Mouse (Mus musculus) CH12.LX (cell line): ENCODE measurements at regions not wholly inside any gene's neighbourhood (a gene's known extent, or its start where the extent isn't known, plus 50 kb on each side); places are given as distances from the start of the nearest gene placed in this dataset.

Experiments
- DNase-seq: peaks from one replicate; pipeline ENCODE4 v3.0.0-alpha.2; 2013; ENCODE audit errors: extremely low read depth
- H3K27ac ChIP-seq: 2 replicates; pipeline ENCODE4 v1.5.1; 2012; ENCODE audit warnings: low read depth, mild to moderate bottlenecking, control low read depth, moderate library complexity; ENCODE audit not compliant: insufficient read depth
- H3K27me3 ChIP-seq: replicated peaks from 2 replicates; pipeline ENCODE3; 2012; ENCODE audit warnings: inconsistent platforms
- H3K36me3 ChIP-seq, 2 experiments: replicated peaks in 1 of 2; 2 replicates each; pipeline versions ENCODE3 to v1.6.1; 2012; ENCODE audit warnings: inconsistent platforms in 1 of 2, low read length in 1 of 2, mild to moderate bottlenecking in 1 of 2, mixed read lengths in 1 of 2, moderate library complexity in 1 of 2; ENCODE audit not compliant: control insufficient read depth in 1 of 2, insufficient read depth in 1 of 2
- H3K4me1 ChIP-seq, 2 experiments: 2 replicates each; pipeline ENCODE4 v1.6.1; 2012; ENCODE audit warnings: inconsistent platforms in 1 of 2, moderate library complexity in 1 of 2; ENCODE audit not compliant: insufficient read depth in 2 of 2, control insufficient read depth in 1 of 2
- H3K4me2 ChIP-seq: 2 replicates; pipeline ENCODE4 v1.6.1; 2012; ENCODE audit warnings: low read depth, mild to moderate bottlenecking, control low read depth; ENCODE audit not compliant: poor library complexity, insufficient read depth, severe bottlenecking
- H3K4me3 ChIP-seq, 3 experiments: fragments of 150-350 bp in 1 of 3; sonication (generic) in 1 of 3; replicated peaks in 1 of 3; 2 replicates each; pipeline versions ENCODE3 to v1.5.1; 2011 to 2012; ENCODE audit warnings: low read depth in 2 of 3, low read length in 2 of 3, mild to moderate bottlenecking in 2 of 3, moderate library complexity in 2 of 3, control low read depth in 1 of 3, improper control_type of control experiment in 1 of 3, inconsistent platforms in 1 of 3, mixed read lengths in 1 of 3; ENCODE audit not compliant: poor library complexity in 1 of 3
- H3K79me2 ChIP-seq: replicated peaks from 2 replicates; pipeline ENCODE4 v1.6.1; 2012; ENCODE audit warnings: mild to moderate bottlenecking, moderate library complexity; ENCODE audit not compliant: control insufficient read depth, poor library complexity, insufficient read depth, severe bottlenecking; ENCODE audit errors: extremely low read depth
- H3K9ac ChIP-seq: 2 replicates; pipeline ENCODE4 v1.6.1; 2012; ENCODE audit warnings: low read depth, mild to moderate bottlenecking, control low read depth, moderate library complexity; ENCODE audit not compliant: insufficient read depth
- H3K9me3 ChIP-seq: replicated peaks from 2 replicates; pipeline ENCODE3; 2012; ENCODE audit warnings: low read length, inconsistent platforms, mixed read lengths
- CHD1 ChIP-seq: IDR thresholded peaks from 2 replicates; pipeline ENCODE4 v1.6.1; 2012; ENCODE audit warnings: low read depth, low read length, improper control_type of control experiment, inconsistent platforms
- CTCF ChIP-seq, 2 experiments: IDR thresholded peaks in 1 of 2; conservative IDR thresholded peaks in 1 of 2; 2 replicates each; pipeline ENCODE4 v1.5.1; 2011 to 2012; ENCODE audit warnings: low read depth in 2 of 2, low read length in 2 of 2, improper control_type of control experiment in 1 of 2, inconsistent platforms in 1 of 2, mild to moderate bottlenecking in 1 of 2, moderate library complexity in 1 of 2
- E2F4 ChIP-seq: IDR thresholded peaks from 2 replicates; pipeline ENCODE4 v1.6.1; 2011; ENCODE audit warnings: low read depth, low read length, improper control_type of control experiment; ENCODE audit not compliant: insufficient replicate concordance
- EP300 ChIP-seq: IDR thresholded peaks from 2 replicates; pipeline ENCODE4 v1.6.1; 2011; ENCODE audit warnings: low read length, improper control_type of control experiment
- ETS1 ChIP-seq: conservative IDR thresholded peaks from 2 replicates; pipeline ENCODE4 v1.6.1; 2012; ENCODE audit warnings: low read depth, mild to moderate bottlenecking, inconsistent platforms, low read length, improper control_type of control experiment, moderate library complexity
- JUND ChIP-seq: conservative IDR thresholded peaks from 2 replicates; pipeline ENCODE4 v1.6.1; 2011; ENCODE audit warnings: low read depth, low read length, improper control_type of control experiment
- MAX ChIP-seq: IDR thresholded peaks from 2 replicates; pipeline ENCODE4 v1.6.1; 2011; ENCODE audit warnings: low read length, improper control_type of control experiment
- MAZ ChIP-seq: IDR thresholded peaks from 2 replicates; pipeline ENCODE4 v1.6.1; 2012; ENCODE audit warnings: low read depth, mild to moderate bottlenecking, inconsistent platforms, low read length, improper control_type of control experiment, moderate library complexity
- MYC ChIP-seq: IDR thresholded peaks from 2 replicates; pipeline ENCODE4 v1.6.1; 2011; ENCODE audit warnings: low read depth, mild to moderate bottlenecking, improper control_type of control experiment, low read length
- NELFE ChIP-seq: IDR thresholded peaks from 2 replicates; pipeline ENCODE4 v1.6.1; 2011; ENCODE audit warnings: low read depth, low read length, improper control_type of control experiment
- SIN3A ChIP-seq: IDR thresholded peaks from 2 replicates; pipeline ENCODE4 v1.6.1; 2012; ENCODE audit warnings: low read length, improper control_type of control experiment, inconsistent platforms
- SMC3 ChIP-seq: IDR thresholded peaks from 2 replicates; pipeline ENCODE4 v1.6.1; 2011; ENCODE audit warnings: low read depth, low read length, improper control_type of control experiment
- TBP ChIP-seq: conservative IDR thresholded peaks from 2 replicates; pipeline ENCODE4 v1.6.1; 2011; ENCODE audit warnings: low read depth, low read length, improper control_type of control experiment
- ZC3H11A ChIP-seq: IDR thresholded peaks from 2 replicates; pipeline ENCODE4 v1.6.1; 2012; ENCODE audit warnings: low read depth, mild to moderate bottlenecking, inconsistent platforms, low read length, improper control_type of control experiment
- ZKSCAN1 ChIP-seq: IDR thresholded peaks from 2 replicates; pipeline ENCODE4 v1.6.1; 2012; ENCODE audit warnings: low read depth, inconsistent platforms, low read length, improper control_type of control experiment, borderline replicate concordance
- ZNF384 ChIP-seq: IDR thresholded peaks from 2 replicates; pipeline ENCODE4 v1.6.1; 2012; ENCODE audit warnings: low read depth, low read length, improper control_type of control experiment, inconsistent platforms
- dilution Hi-C: fragments of 300-500 bp; cut with MboI; formaldehyde crosslinking; loops from 2 replicates; pipeline ENCODE4 v1.14.3; 2020; ENCODE audit warnings: low sequenced_read_pairs; ENCODE audit not compliant: extremely low pct_unique_long_range_greater_than_20kb, extremely low pct_ligation_motif_present
- in situ Hi-C: fragments of 300-500 bp; cut with MboI; formaldehyde crosslinking; loops from 3 replicates; pipeline ENCODE4 v1.14.3; 2019; ENCODE audit warnings: low sequenced_read_pairs, low pct_ligation_motif_present, low pct_unique_long_range_greater_than_20kb, mixed read lengths

DNA sequence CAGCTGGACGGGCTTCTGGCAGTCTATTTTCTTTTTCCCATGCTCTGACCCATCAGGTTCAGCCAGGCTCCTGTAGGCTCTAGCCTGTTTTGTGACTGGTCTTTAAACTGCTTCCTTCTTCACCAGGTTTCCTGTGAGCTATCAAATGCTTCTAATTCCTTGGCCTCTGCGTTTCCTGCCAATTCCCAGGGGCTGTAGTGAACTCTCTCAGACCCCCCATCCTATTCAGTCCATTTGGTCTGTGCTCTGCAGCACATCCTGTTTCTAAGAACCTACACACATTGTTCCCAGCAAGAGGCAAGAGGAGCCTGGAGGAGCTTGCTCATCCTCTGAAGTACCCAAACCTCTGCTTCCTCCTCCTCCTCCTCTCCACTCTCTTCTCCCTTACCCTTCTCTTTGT is 209.3 kb downstream of the Ankrd50 start:
- Histone ChIP-seq H3K9me3 (no peaks in the 10 kb centered on the region), H3K27ac (no peak overlapping the region), H3K4me2 (no peak overlapping the region), H3K36me3 (no peaks in the 10 kb centered on the region), H3K79me2 (no peaks in the 10 kb centered on the region), H3K4me3 (no peak overlapping the region), H3K9ac (no peak overlapping the region), H3K27me3 (no peaks in the 10 kb centered on the region), H3K4me1 (peaks cover 0 to 12% of the 10 kb centered on the region in 2 experiments; a peak in 2 of 4 replicates)
- in situ Hi-C loops (no loop called here), dilution Hi-C loops (no loop called here)
- TF ChIP-seq MAZ: no peak
- no peak for TF ChIP-seq JUND
- TF ChIP-seq ETS1: no peak
- DNase-seq: no peak

DNA sequence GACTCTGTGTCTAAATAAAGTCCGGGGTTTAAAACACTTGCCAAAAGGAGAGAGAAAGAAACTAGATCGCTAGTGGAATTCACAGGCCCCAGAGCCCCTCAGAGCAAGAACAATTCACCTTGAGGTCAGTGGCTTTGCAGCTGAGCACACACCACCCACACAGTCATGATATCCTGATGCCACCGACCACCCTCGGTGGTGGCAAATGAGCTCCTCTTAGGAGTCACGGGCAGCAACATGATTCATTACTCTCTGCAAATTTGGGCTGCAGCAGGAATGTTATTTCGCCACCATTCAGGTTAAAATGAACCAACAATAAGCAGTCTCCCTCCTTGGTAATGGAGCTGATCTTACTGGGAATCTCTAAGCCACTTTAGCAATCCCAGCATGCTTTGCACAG is 213.9 kb downstream of the Ankrd50 start:
- dilution Hi-C loops (no loop called here), in situ Hi-C loops (no loop called here)
- TF ChIP-seq CHD1: no peak
- no peak for TF ChIP-seq MAX
- TF ChIP-seq ZKSCAN1: no peak
- no peak for TF ChIP-seq CTCF (conservative IDR thresholded peaks at IDR 0.05 in 1 of 2, IDR thresholded peaks at IDR 0.05 in 1 of 2; ENCODE audit: low read depth in 2 of 2, low read length in 2 of 2)
- no peak for TF ChIP-seq TBP
- no peak for TF ChIP-seq SMC3
- no peak for TF ChIP-seq ZNF384
- no peak for TF ChIP-seq MAZ
- no peak for TF ChIP-seq MYC
- no peak for TF ChIP-seq EP300
- no peak for TF ChIP-seq NELFE
- TF ChIP-seq SIN3A: no peak
- no peak for TF ChIP-seq E2F4
- TF ChIP-seq JUND: no peak
- TF ChIP-seq ZC3H11A: no peak
- Histone ChIP-seq H3K4me1 (peaks cover 0 to 8% of the 10 kb centered on the region in 2 experiments; a peak in 1 of 4 replicates), H3K4me2 (no peak overlapping the region), H3K36me3 (no peaks in the 10 kb centered on the region), H3K79me2 (no peaks in the 10 kb centered on the region), H3K4me3 (no peak overlapping the region), H3K9me3 (no peaks in the 10 kb centered on the region), H3K9ac (no peak overlapping the region), H3K27me3 (no peaks in the 10 kb centered on the region), H3K27ac (no peak overlapping the region)
- no peak for DNase-seq

DNA sequence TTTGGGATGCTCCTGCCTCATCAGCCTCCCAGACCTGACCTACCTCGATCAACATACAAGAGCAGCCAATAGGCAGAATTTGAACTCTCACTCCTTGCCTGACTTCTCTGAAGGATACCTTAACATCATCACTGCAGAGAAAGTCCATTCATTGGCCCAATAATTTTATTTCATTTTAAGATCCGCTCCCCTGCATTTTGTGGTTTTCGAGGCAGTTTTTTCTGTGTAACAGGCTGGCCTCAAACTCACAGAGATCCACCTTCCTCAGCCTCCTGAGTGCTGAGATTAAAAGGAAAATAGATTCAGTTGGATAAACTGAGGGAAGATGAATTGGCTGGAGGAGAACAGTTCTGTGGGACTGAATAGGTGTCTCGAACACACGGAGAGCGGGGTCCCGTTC is 216.4 kb downstream of the Ankrd50 start:
- H3K9me3 ChIP-seq: no peaks in the 10 kb centered on the region
- H3K9ac ChIP-seq: no peak overlapping the region
- no peaks in the 10 kb centered on the region for H3K79me2 ChIP-seq
- no peak overlapping the region for H3K4me2 ChIP-seq
- no peaks in the 10 kb centered on the region for H3K27me3 ChIP-seq
- no peak for DNase-seq
- H3K4me3 ChIP-seq: no peak overlapping the region
- H3K27ac ChIP-seq: no peak overlapping the region
- H3K4me1 ChIP-seq: no peaks in the 10 kb centered on the region
- dilution Hi-C loops: no loop called here
- no peaks in the 10 kb centered on the region for H3K36me3 ChIP-seq
- TF ChIP-seq SIN3A: no peak
- in situ Hi-C loops: no loop called here
